Mouse (Mus musculus) olfactory bulb, adult 2 months (tissue): ENCODE results near the gene Rere. TPM values are rescaled to one million over a fixed set of nuclear protein-coding genes. Genes with fewer than 3 reads are reported as not detected.
"Not testable (repeated sequence)": the region's sequence is repeated elsewhere in the genome, so short reads cannot be mapped to it uniquely, and the experiment has no call there.

Experiments used
- H3K27ac ChIP-seq: fragments of 200-500 bp; 2 replicates; pipeline ENCODE4 v1.5.1; 2012; ENCODE audit warnings: low read depth, low read length; ENCODE audit not compliant: insufficient read depth
- H3K4me1 ChIP-seq: fragments of 200-500 bp; 2 replicates; pipeline ENCODE4 v1.6.1; 2012; ENCODE audit warnings: low read length; ENCODE audit not compliant: control insufficient read depth, insufficient read depth
- H3K4me3 ChIP-seq: fragments of 200-500 bp; 2 replicates; pipeline ENCODE4 v1.5.1; 2012; ENCODE audit warnings: mild to moderate bottlenecking, low read depth, low read length, moderate library complexity; ENCODE audit not compliant: insufficient read depth
- CTCF ChIP-seq: fragments of 200-500 bp; IDR thresholded peaks from 2 replicates; pipeline ENCODE4 v1.5.1; 2012; ENCODE audit warnings: low read depth, mild to moderate bottlenecking, low read length, moderate library complexity; ENCODE audit not compliant: insufficient read depth
- POLR2A ChIP-seq: fragments of 200-500 bp; IDR thresholded peaks from 2 replicates; pipeline ENCODE4 v1.6.1; 2012; ENCODE audit warnings: mild to moderate bottlenecking, low read depth, low read length, moderate library complexity; ENCODE audit not compliant: insufficient read depth
- WGBS: fragments of 180-500 bp; shearing (Covaris S2); methylation state at CpG from one replicate; pipeline ENCODE4 v1.1.7; 2018; 5-methylcytosine and 5-hydroxymethylcytosine counted together
- polyA plus RNA-seq: library from polyadenylated mRNA; stranded (reverse); fragments of >200 nt; gene quantifications from 2 replicates; pipeline ENCODE4 v1.2.4, GENCODE M21; 2012; ENCODE audit warnings: low replicate concordance; ENCODE audit not compliant: missing spikeins, insufficient read depth, insufficient read length

Gene Rere
- polyA plus RNA-seq, 1 experiment: 288 TPM

DNA sequence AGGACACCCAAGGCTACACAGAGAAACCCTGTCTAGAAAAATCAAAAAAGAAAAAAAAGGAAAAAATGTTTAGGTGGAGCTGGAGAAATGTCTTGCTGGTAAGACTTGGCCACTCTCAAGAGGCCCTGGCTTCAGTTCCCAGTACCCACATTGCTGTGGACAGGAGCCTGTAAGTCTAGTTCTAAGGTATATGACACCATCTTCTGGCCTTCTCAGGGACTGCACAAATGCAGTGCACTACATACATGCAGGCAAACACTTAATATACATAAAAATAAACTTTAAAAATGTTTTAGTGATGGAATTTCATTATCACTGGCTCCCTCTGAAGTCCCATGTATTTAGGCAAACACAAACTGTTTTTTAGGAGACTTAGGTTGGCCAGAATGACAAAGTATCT lies 274.3 kb downstream of the Rere start:
- no peak for TF ChIP-seq CTCF
- TF ChIP-seq POLR2A: no peak
- Histone ChIP-seq H3K4me3 (no peak overlapping the region), H3K4me1 (peaks cover 21% of the 10 kb centered on the region), H3K27ac (peak overlapping the region; percentile 79; the same call in 1 of the 2 replicates)

DNA sequence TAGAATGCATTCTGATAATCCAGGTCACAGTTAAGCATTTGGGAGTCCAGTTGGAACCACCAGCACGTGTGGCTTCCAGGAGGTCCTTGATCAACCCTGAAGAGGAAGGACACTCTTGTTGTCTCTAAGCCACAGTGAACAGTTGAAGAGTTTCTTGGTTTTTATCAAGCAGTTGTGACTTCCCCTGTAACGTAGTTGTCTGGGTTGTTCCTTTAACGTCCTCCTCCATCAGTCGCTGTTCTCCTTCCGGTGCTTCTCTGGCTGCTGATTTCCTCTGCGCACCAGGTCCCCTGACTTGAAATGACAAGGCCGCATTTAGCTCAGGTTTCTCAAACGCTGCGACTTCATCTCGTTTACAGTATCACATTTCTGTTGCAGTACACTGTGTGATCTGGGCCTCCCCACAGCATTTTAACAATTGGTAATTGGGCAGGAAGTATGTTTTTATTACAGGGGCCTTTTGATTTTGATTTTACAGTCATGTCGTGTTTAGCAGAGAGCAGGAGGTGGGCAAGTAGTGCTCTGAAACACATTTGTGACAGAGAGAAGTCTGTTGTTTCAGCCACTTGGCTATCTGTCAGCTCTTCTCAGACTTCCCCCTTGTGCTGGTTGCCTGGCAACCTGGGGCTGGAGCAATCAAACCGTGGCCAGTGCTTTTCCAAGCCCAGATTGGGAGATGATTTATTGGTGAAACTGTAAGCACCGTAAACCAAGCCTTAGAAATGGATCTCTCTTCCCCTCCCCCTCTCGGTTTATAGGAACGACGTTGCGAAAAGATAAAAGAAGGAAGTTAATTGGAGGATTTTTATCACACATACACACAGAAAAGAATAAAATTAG lies 275.2 kb downstream of the Rere start:
- TF ChIP-seq POLR2A: no peak
- no peak for TF ChIP-seq CTCF
- Histone ChIP-seq H3K4me3 (no peak overlapping the region), H3K4me1 (peaks cover 17% of the 10 kb centered on the region), H3K27ac (peak overlapping the region; percentile 79)
- 11% methylated on average over 17 of the region's 17 CpGs for WGBS

DNA sequence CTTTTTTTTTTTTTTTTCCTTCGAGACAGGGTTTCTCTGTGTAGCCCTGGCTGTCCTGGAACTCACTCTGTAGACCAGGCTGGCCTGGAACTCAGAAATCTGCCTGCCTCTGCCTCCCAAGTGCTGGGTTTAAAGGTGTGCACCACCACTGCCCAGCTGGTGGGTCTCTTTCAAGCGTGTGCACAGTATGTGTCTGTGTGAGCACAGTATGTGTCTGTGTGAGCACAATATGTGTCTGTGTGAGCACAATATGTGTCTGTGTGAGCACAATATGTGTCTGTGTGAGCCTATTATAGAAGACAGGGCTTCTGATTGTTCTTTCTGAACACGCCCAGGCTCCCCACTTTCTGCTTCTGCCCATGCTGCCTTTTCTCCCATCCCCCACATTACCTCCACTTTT lies 275.8 kb downstream of the Rere start:
- H3K4me3 ChIP-seq: not testable (repeated sequence)
- 55% methylated on average over 3 of the region's 3 CpGs for WGBS
- Histone ChIP-seq H3K27ac (peak overlapping the region; percentile 79), H3K4me1 (peaks cover 17% of the 10 kb centered on the region)

DNA sequence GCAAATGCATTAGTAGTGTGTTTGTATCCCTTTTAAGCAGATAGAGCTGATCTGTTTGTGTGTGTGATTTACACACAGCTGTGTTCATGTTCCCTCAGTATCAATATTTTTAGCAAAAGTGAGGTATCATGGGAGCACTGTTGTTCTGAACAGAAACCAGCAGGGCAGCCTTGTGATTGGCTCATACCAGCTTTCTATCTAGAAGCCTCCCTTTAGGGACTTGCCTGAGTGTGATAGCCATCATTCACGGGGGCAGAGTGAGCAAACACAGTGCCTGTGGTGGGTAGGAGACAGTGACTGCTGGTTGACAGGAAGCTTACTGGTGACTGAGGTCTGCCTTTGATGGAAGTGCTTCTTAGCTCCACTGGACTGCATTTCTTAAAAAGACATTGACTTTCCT lies 276.5 kb downstream of the Rere start:
- TF ChIP-seq CTCF (no peak), POLR2A (no peak)
- H3K4me3 ChIP-seq: no peak overlapping the region
- peaks cover 17% of the 10 kb centered on the region for H3K4me1 ChIP-seq
- WGBS: 57% methylated on average over 1 of the region's 1 CpGs
- peak overlapping the region; percentile 79; the same call in 1 of the 2 replicates for H3K27ac ChIP-seq

DNA sequence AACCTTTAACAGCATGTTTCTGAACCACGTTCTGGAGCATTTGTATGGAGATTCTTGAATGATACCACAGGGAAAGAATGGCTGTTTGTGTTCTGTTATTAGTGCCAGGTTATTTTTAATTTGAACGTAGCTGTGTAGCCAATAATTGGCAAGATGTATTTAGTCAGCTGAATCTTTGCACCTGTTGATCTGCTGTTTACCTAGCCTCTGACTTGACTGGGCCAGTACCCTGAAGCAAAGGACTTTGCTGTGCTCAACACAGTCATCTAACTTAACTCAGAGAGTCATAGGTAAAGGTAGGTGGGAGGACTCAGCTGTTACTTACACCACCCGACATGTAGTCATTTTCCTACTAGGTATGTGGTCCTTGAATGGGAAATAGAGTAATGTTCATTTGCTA lies 278.1 kb downstream of the Rere start:
- no peak overlapping the region for H3K27ac ChIP-seq
- TF ChIP-seq CTCF: no peak
- TF ChIP-seq POLR2A: no peak

DNA sequence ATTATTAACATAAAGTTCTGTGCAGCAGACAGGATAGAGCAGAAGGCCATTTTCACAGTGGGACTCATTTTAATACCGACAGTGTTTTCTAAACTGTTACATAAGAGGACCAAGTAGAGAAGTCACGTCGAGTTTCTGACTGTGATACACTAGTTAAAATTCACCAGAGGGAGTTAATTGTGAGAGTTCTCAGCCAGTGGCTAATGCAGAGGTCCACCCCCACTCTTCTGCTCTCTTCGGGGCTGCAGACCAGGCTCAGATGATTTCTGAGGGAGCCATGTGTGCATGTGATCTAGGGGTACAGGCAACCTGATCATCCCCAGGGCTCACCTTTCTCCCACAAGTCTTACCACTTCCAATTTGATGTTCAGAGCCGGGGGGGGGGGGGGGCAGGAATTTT lies 281.8 kb downstream of the Rere start:
- WGBS: 21% methylated on average over 5 of the region's 5 CpGs
- no peak overlapping the region for H3K4me3 ChIP-seq
- no peak for TF ChIP-seq POLR2A
- no peak overlapping the region for H3K27ac ChIP-seq
- H3K4me1 ChIP-seq: peaks cover 15% of the 10 kb centered on the region

More for the DNA sequence above, 278.1 kb downstream of the Rere start:
- 57% methylated on average over 3 of the region's 3 CpGs for WGBS
- Histone ChIP-seq H3K4me3 (no peak overlapping the region), H3K4me1 (peaks cover 24% of the 10 kb centered on the region)

DNA sequence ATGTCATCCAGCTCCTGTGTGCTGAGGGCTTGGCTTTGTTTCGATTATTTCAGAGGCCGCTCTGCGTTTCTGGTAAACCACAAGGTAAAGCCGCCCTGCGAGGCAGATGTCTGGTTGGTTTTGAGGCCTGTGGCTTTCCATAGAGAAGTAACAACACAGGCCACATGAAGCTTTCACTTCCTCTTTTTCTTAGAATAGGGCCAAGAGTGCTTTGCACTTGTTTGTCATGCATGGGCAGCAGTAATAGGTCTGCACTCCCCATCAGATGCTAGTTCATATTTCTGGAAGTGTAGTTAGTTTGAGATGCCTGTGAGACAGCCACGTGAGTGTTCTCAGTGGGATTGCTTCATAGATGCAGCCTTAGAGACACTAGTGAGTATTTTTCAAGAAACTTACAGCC lies 284.7 kb downstream of the Rere start:
- Histone ChIP-seq H3K27ac (no peak overlapping the region), H3K4me1 (peaks cover 24% of the 10 kb centered on the region), H3K4me3 (no peak overlapping the region)
- no peak for TF ChIP-seq CTCF
- WGBS: 84% methylated on average over 6 of the region's 6 CpGs

DNA sequence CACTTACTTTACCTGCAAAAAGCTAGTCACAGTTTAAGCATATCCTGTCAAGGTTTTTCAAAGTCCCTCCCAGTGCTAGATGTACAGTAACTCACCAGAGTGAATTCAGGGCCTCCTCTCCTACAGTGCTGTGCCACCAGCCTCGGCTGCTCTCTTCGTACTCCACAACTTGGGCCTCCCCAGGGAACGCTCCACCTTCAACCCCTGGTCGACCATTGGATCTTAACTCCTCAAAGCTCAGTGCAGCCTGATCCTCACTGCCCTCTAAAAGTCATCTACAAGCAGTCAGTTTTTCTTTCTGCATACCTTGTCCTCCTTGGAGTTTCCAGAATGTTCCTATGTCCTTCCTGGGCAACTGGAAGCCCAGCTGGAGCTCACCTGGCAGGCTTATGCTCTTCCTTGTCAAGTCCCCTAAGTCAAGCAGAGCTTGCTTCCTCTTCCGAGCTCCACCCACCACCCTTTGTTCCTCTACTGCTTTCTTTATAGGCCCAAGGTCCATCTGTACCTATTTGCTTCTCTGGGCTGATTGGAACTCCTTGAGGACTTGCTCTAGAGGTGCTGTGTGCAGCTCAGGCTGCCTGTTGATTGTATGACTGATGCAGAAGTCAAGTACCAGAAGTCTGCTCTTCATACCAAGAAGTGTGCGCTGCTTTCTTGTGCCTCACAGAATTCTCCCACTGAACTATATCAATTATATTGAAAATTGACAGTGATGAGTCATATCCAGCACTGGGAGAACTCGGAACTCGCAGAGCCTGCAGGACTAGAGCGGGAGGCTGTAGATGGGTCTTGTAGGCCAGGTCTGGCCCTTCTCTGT lies 287.1 kb downstream of the Rere start:
- TF ChIP-seq POLR2A (no peak), CTCF (no peak)
- 39% methylated on average over 9 of the region's 9 CpGs for WGBS

DNA sequence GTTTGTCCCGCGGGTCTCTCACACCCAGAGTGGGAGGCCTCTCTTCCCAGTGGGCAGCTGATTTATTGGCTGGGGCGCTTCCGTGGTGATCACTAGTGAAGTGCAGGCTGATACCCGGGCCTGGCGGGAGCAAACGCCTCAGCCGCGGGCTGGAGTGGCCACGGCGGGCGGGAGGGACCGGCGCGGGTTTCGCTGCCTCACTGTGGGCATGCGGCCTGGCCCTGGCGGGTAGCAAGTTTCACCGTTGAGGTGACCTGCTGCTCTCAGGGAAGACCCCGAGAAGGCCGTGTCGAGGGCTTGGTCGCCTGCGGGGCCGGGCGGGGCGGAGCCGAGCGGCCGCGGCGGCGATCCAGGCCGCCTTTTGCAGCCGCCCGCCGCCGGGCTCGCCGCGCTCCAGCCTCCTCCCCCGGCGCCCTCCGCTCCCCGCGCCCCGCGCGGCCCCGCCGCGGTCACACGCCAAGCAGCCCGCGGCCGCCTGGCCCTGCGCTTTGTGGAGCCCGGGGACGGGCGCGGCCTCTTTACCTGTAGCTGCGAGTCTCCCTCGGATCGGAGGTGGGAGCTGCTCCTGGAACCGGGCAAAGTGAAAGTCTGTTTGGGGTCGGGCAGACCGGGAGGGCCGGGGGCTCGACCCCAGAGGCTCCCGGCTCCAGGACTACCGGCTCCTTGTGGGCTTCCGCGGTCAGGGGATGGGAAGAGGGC lies 287.8 kb downstream of the Rere start:
- H3K4me3 ChIP-seq: peak overlapping the region; percentile 88
- peak overlapping the region; percentile 89 for H3K27ac ChIP-seq
- no peak for TF ChIP-seq CTCF
- no peak for TF ChIP-seq POLR2A
- WGBS: 2% methylated on average over 73 of the region's 73 CpGs
- peaks cover 19% of the 10 kb centered on the region for H3K4me1 ChIP-seq

More for the DNA sequence above, 287.1 kb downstream of the Rere start:
- Histone ChIP-seq H3K4me3 (peak overlapping the region; percentile 88), H3K27ac (peak overlapping the region; percentile 89), H3K4me1 (peaks cover 23% of the 10 kb centered on the region)
